Mouse (Mus musculus) C2C12 (cell line): Measurements from ENCODE around the gene Megf6.

Source experiments
- CEBPB ChIP-seq: IDR thresholded peaks from one replicate; pipeline ENCODE4 v1.6.1; 2011; ENCODE audit warnings: low read depth, mild to moderate bottlenecking, control low read depth, moderate library complexity
- CTCF ChIP-seq: IDR thresholded peaks from one replicate; pipeline ENCODE4 v1.5.1; 2011; ENCODE audit not compliant: control insufficient read depth, insufficient read depth, insufficient read length
- FOSL1 ChIP-seq: IDR thresholded peaks from one replicate; pipeline ENCODE4 v1.8.0; 2011; ENCODE audit warnings: mild to moderate bottlenecking, low read length; ENCODE audit not compliant: poor library complexity, insufficient read depth, severe bottlenecking
- MAX ChIP-seq: IDR thresholded peaks from one replicate; pipeline ENCODE4 v1.6.1; 2011; ENCODE audit warnings: mild to moderate bottlenecking, control low read depth
- MYOG ChIP-seq: IDR thresholded peaks from one replicate; pipeline ENCODE4 v1.6.1; 2011; ENCODE audit not compliant: control insufficient read depth, insufficient read length; ENCODE audit errors: extremely low read depth
- USF1 ChIP-seq: IDR thresholded peaks from one replicate; pipeline ENCODE4 v1.6.1; 2011; ENCODE audit warnings: low read depth, mild to moderate bottlenecking, control low read depth, moderate library complexity

GRCm38 (mm10) chr4:154269520-154269919 is 99.0 kb downstream of the Megf6 start:
- TF ChIP-seq CTCF (no peak), USF1 (no peak), MYOG (no peak), MAX (no peak), CEBPB (no peak), FOSL1 (no peak)
